Mouse (Mus musculus): Measurements from ENCODE around the gene Egfl7. TPM values are rescaled to one million over a fixed set of nuclear protein-coding genes. Genes with fewer than 3 reads are reported as not detected.

Gene Egfl7
- polyA plus RNA-seq, 1 experiment from 2014 or later: 50.2 TPM

DNA sequence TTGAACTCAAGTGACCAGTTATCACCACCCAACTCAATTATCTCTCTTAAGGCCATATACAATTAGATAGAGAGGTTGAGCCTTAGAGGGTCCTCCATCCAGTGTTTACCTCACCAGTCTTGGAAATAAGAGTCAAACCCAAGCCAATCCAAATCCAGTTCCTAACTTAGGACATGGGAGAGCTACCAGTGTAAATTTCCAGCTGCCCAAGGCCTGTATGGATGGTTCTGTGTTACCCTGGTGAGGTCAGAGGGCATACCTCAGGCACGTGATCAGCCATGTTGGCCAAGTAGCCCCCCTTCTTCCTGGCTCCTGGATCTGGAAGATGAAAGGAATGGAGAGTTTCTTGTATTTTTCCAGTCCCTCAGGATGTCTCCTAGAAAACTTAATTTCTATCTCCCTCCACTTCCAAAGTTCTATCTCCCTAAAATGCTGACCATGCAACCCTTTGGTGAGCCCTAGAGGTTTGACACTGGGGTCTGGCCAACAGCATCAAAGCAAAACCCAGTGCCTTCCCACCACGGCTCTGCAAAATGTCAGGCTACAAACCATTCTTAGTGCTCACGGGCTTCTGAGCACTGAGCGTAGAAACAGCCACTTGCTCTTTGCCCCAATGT is 57.6 kb downstream of the Egfl7 start:
- H3K4me1 ChIP-seq: peaks cover 26% of the 10 kb centered on the region
- no peak for ATAC-seq
- H3K36me3 ChIP-seq (ENCODE audit: poor library complexity, severe bottlenecking): peaks cover 48% of the 10 kb centered on the region
- peak overlapping the region; percentile 86; the same call in 1 of the 2 replicates for H3K4me2 ChIP-seq
- H3K27ac ChIP-seq: no peak overlapping the region
- H3K4me3 ChIP-seq: no peak overlapping the region
- no peaks in the 10 kb centered on the region for H3K27me3 ChIP-seq
- H3K9ac ChIP-seq: peak overlapping the region; percentile 94; the same call in 1 of the 2 replicates
- 79% methylated on average over 4 of the region's 4 CpGs for WGBS
- no peaks in the 10 kb centered on the region for H3K9me3 ChIP-seq (replicated peaks)

DNA sequence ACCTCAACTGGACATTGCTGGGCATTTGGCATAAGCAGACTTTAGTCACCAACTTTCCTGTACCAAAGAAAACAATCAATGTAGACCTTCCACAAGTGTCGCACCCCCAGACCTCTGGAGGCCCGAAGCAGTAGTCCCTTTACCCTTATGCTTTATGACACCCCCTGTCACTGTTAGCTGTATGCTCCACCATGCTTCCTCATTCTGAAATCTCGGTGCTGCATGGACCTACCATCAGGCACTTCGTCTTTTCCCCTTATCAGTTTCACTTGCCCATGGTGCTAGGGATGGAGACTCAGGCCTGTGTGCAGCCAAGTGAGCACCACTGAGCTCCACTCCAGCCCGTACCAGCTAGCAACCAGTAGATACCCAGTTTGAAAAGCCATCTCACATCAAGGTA is 58.2 kb downstream of the Egfl7 start:
- peaks cover 48% of the 10 kb centered on the region for H3K36me3 ChIP-seq (ENCODE audit: poor library complexity, severe bottlenecking)
- H3K4me1 ChIP-seq: peaks cover 20% of the 10 kb centered on the region
- no peak for ATAC-seq
- H3K9me3 ChIP-seq (replicated peaks): no peaks in the 10 kb centered on the region
- H3K27me3 ChIP-seq: no peaks in the 10 kb centered on the region
- H3K4me3 ChIP-seq: 0 out of 2 replicates have a peak overlapping the region, but pooled peaks have one; percentile 92
- no peak overlapping the region for H3K27ac ChIP-seq
- peak overlapping the region; percentile 86 for H3K4me2 ChIP-seq
- H3K9ac ChIP-seq: peak overlapping the region; percentile 94
- WGBS: 87% methylated on average over 5 of the region's 5 CpGs

DNA sequence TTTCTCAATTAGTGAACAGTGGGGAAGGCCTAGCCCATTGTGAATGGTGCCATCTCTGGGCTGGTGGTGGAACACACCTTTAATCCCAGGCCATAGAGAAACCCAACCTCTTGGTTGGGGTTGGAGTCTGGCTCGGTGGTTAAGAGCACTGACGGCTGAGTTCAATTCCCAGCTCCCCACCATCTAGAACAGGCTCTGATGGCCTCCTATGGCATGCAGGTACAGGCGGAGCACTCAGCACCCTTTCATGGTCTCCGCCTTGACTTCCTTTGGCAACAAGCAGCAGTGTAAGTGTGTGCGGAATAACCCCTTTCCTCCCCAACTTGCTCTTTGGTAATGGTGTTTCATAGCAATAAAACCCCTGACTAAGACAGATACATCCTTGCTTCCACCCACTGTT is 58.8 kb downstream of the Egfl7 start:
- H3K27me3 ChIP-seq: no peaks in the 10 kb centered on the region
- peak overlapping the region; percentile 44; the same call in 1 of the 2 replicates for H3K27ac ChIP-seq
- peak overlapping the region; percentile 92 for H3K4me3 ChIP-seq
- H3K4me1 ChIP-seq: peaks cover 20% of the 10 kb centered on the region
- peak overlapping the region; percentile 94 for H3K9ac ChIP-seq
- peaks cover 48% of the 10 kb centered on the region for H3K36me3 ChIP-seq (ENCODE audit: poor library complexity, severe bottlenecking)
- peak overlapping the region; percentile 86 for H3K4me2 ChIP-seq
- no peaks in the 10 kb centered on the region for H3K9me3 ChIP-seq (replicated peaks)
- WGBS: 73% methylated on average over 5 of the region's 5 CpGs
- no peak for ATAC-seq

DNA sequence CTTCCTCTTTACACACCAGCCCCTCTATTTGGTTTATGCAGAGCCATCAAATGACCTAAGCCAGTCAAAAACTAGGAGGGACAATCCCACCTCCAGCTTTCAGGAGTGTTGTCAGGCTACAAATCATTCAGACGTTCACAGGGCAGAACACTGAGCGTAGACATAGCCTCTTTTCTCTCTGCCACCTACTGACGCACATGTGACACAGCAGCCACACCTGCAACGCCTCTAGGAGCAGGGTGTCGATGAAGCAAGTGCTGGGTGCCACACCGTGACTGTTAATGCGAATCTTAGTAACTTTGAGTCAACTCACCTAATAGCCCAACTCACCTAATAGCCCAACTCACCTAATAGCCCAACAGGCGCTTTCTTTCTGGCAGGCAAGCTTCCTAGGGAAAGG is 59.3 kb downstream of the Egfl7 start:
- WGBS: 5% methylated on average over 8 of the region's 8 CpGs
- Histone ChIP-seq H3K36me3 (ENCODE audit: poor library complexity, severe bottlenecking) (peaks cover 47% of the 10 kb centered on the region), H3K9ac (peak overlapping the region; percentile 94), H3K9me3 (replicated peaks) (no peaks in the 10 kb centered on the region), H3K27ac (peak overlapping the region; percentile 44; the same call in 1 of the 2 replicates), H3K4me1 (peaks cover 20% of the 10 kb centered on the region), H3K4me2 (peak overlapping the region; percentile 86), H3K4me3 (peak overlapping the region; percentile 92), H3K27me3 (no peaks in the 10 kb centered on the region)
- peak; percentile 8; the same call in 1 of the 2 replicates for ATAC-seq

DNA sequence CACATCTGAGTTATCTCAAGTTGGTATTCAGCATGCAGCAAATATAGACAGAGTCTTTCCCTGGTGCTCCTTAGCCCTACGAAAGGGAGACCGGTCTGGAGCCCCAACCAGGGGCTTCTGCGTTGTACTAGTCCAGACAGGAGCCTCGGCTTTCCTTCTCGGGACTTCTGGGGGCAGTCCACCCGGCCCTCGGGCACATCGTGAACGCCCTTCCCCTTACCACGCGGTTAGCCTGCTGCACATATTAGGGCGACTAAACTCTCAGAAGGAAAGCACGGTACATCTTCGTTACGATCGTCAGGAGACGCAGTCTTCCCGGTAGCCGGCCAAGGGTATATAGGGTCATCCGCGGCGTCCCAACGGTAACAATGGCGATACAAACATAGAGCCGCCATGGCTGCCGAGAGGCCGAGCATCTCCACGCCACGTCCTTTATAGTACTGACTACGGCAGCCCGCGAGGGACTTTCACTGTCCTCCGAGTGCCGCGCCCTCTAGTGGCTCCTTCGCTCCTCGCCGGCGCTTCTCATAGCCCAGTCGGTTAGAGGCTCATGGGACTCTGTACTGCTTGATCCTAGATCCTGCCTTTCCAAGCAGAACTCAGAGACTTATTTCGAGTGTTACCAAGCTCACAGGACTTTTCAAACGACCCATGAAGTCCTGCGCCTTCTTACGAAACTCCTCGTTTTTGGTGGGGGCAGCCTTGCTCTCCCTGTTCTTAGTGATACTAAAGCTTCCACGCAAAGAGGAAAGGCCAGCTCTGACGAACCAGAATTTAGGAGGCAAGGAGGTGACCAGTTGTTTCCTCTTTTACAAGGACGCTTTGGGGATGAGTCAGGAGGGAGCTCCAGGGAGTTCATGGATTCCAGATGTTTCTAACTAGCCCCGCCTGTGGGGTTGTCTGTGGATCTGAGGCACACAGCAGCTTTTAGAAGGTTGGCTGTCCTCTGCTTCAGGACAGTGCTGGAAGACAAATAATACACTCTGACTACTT is 60.3 kb downstream of the Egfl7 start:
- peak overlapping the region; percentile 86 for H3K4me2 ChIP-seq
- WGBS: 5% methylated on average over 49 of the region's 49 CpGs
- peaks cover 36% of the 10 kb centered on the region for H3K36me3 ChIP-seq (ENCODE audit: poor library complexity, severe bottlenecking)
- peak; percentile 92 for ATAC-seq
- H3K4me1 ChIP-seq: peaks cover 18% of the 10 kb centered on the region
- H3K27ac ChIP-seq: peak overlapping the region; percentile 77
- peak overlapping the region; percentile 92 for H3K4me3 ChIP-seq
- H3K9ac ChIP-seq: peak overlapping the region; percentile 94
- H3K9me3 ChIP-seq (replicated peaks): no peaks in the 10 kb centered on the region
- no peaks in the 10 kb centered on the region for H3K27me3 ChIP-seq

DNA sequence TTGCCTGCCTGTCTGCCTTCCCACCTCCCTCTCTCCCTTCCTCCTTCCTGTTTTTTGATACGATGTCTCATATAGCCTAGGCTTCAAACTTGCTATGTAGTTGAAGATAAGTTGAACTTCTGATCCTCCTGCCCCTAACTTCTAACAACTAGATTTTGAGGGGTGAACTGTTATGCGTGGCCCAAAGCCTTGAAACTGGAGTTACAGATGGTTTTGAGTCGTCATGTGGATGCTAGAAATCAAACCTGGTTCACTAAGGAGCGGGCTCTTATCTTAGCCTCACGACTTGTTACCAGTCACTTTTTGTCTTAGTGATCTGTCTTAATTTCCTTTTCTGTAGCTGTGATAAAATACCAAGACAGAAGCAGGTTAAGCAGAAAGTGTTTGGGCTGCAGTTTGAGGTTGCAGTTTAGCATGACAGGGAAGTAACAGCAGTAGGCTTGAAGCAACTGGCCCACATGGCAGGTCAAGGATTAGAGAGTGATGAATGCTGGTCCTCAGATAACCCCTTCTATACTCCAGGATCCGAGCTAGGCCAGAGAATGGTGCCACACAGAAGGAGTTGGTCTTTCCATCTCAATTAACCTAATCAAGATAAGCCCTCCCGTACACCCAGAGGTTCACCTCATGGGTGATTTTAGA is 61.3 kb downstream of the Egfl7 start:
- peaks cover 18% of the 10 kb centered on the region for H3K4me1 ChIP-seq
- no peak overlapping the region for H3K27ac ChIP-seq
- no peak overlapping the region for H3K9ac ChIP-seq
- WGBS: 81% methylated on average over 7 of the region's 7 CpGs
- no peak overlapping the region for H3K4me2 ChIP-seq
- H3K27me3 ChIP-seq: no peaks in the 10 kb centered on the region
- no peak for ATAC-seq
- no peak overlapping the region for H3K4me3 ChIP-seq
- no peaks in the 10 kb centered on the region for H3K9me3 ChIP-seq (replicated peaks)
- peaks cover 26% of the 10 kb centered on the region for H3K36me3 ChIP-seq (ENCODE audit: poor library complexity, severe bottlenecking)

MicroRNA genes within 50 kb of the gene (microRNA counts, 519-probe panel; counts per million panel counts)
- microRNA mmu-miR-126-3p: 5,096 counts per million, percentile 91 among the panel's probes with 10 or more counts
- microRNA mmu-miR-126-5p: 4,060 counts per million, percentile 79 among the panel's probes with 10 or more counts

Small RNA genes within 50 kb of the gene (microRNA-seq; reads per million reads assigned to microRNA genes)
- gene Mir126a: 0.80 reads per million
- gene Mir126b: not detected

Other genes starting within 250 kb of the Egfl7 start
- 31.1 and 32.2 TPM in 2 replicates for gene Dnlz, start 227.9 kb upstream of the Egfl7 start, polyA plus RNA-seq (2015; fragmentation: Nextera tagmentation; extraction: Ambion mirVana)
- 0.72 and 2.0 TPM in 2 replicates for gene Card9, start 219.1 kb upstream of the Egfl7 start, polyA plus RNA-seq (2015; fragmentation: Nextera tagmentation; extraction: Ambion mirVana)
- gene Snapc4, start 199.4 kb upstream of the Egfl7 start, polyA plus RNA-seq (2015; fragmentation: Nextera tagmentation; extraction: Ambion mirVana): 25.1 and 30.9 TPM in 2 replicates
- gene Entr1, start 190.7 kb upstream of the Egfl7 start, polyA plus RNA-seq (2015; fragmentation: Nextera tagmentation; extraction: Ambion mirVana): 156 and 164 TPM in 2 replicates
- gene Pmpca, start 190.7 kb upstream of the Egfl7 start, polyA plus RNA-seq (2015; fragmentation: Nextera tagmentation; extraction: Ambion mirVana): 103 and 111 TPM in 2 replicates
- gene Inpp5e, start 170.8 kb upstream of the Egfl7 start, polyA plus RNA-seq (2015; fragmentation: Nextera tagmentation; extraction: Ambion mirVana): 18.9 and 19.8 TPM in 2 replicates
- 16.9 and 22.5 TPM in 2 replicates for gene Sec16a, start 134.8 kb upstream of the Egfl7 start, polyA plus RNA-seq (2015; fragmentation: Nextera tagmentation; extraction: Ambion mirVana)
- 28.1 and 32.8 TPM in 2 replicates for gene Notch1, start 63.4 kb upstream of the Egfl7 start, polyA plus RNA-seq (2015; fragmentation: Nextera tagmentation; extraction: Ambion mirVana)
- not detected in 2 replicates for gene Gm20532, start 6.6 kb downstream of the Egfl7 start, polyA plus RNA-seq (2015; fragmentation: Nextera tagmentation; extraction: Ambion mirVana)
- gene Agpat2, start 24.4 kb downstream of the Egfl7 start, polyA plus RNA-seq (2015; fragmentation: Nextera tagmentation; extraction: Ambion mirVana): 2.5 and 3.6 TPM in 2 replicates
- 81.9 and 89.4 TPM in 2 replicates for gene Fam69b, start 48.4 kb downstream of the Egfl7 start, polyA plus RNA-seq (2015; fragmentation: Nextera tagmentation; extraction: Ambion mirVana)
- gene Lcn4, start 91.3 kb downstream of the Egfl7 start, polyA plus RNA-seq (2015; fragmentation: Nextera tagmentation; extraction: Ambion mirVana): not detected in 2 replicates